Mouse (Mus musculus): ENCODE measurements around the gene Gm49387.

GRCm38 (mm10) chr14:31574903-31575665 is 65.6 kb downstream of the Gm49387 start:
- TF ChIP-seq POLR2A (IDR thresholded peaks at IDR 0.05; ENCODE audit: low read depth, low read length) = no peak
- no peak for TF ChIP-seq CTCF (IDR thresholded peaks at IDR 0.05; ENCODE audit: borderline replicate concordance, insufficient read depth, low read length)
